Mouse (Mus musculus) liver, embryonic 14.5 days (tissue): ENCODE results near the gene Nacad. TPM values are rescaled to one million over a fixed set of nuclear protein-coding genes. Genes with fewer than 3 reads are reported as not detected.

Source experiments
- ATAC-seq: fragments of 200-750 bp; cut with Nextera tagmentation; 2 replicates; pipeline ENCODE4 v1.8.0; 2017; ENCODE audit warnings: moderate number of reproducible peaks, mild to moderate bottlenecking, moderate library complexity; ENCODE audit not compliant: insufficient read depth
- DNase-seq, 3 experiments: peaks; one replicate each; pipeline ENCODE4 v3.0.0-alpha.2; 2012 to 2013; ENCODE audit warnings: low read depth in 3 of 3, low spot score in 3 of 3
- H3K27ac ChIP-seq: fragments of 300-500 bp; sonication (generic); 2 replicates; pipeline ENCODE4 v1.5.1; 2014; ENCODE audit warnings: moderate library complexity, mild to moderate bottlenecking, control low read depth, inconsistent platforms
- H3K27me3 ChIP-seq: fragments of 300-500 bp; sonication (generic); 2 replicates; pipeline ENCODE4 v1.6.1; 2014; ENCODE audit warnings: mild to moderate bottlenecking, low read length, moderate library complexity; ENCODE audit not compliant: control insufficient read depth, insufficient read depth
- H3K36me3 ChIP-seq: fragments of 300-500 bp; sonication (generic); replicated peaks from 2 replicates; pipeline ENCODE4 v1.6.1; 2014; ENCODE audit warnings: low read depth; ENCODE audit not compliant: control insufficient read depth, insufficient read depth
- H3K4me1 ChIP-seq, 2 experiments: fragments of 200-500 bp in 1 of 2; fragments of 300-500 bp in 1 of 2; sonication (generic) in 1 of 2; replicated peaks; 2 replicates each; pipeline ENCODE4 v1.6.1; 2012 to 2014; ENCODE audit warnings: antibody characterized with exemption in 1 of 2, inconsistent platforms in 1 of 2, low read length in 1 of 2; ENCODE audit not compliant: control insufficient read depth in 2 of 2, insufficient read depth in 2 of 2
- H3K4me2 ChIP-seq: fragments of 300-500 bp; sonication (generic); 2 replicates; pipeline ENCODE4 v1.6.1; 2014; ENCODE audit warnings: low read depth, mild to moderate bottlenecking, control low read depth, moderate library complexity
- H3K4me3 ChIP-seq, 2 experiments: fragments of 200-500 bp in 1 of 2; fragments of 300-500 bp in 1 of 2; sonication (generic) in 1 of 2; 2 replicates each; pipeline ENCODE4 v1.5.1; 2012 to 2014; ENCODE audit warnings: low read depth in 2 of 2, low read length in 2 of 2, mild to moderate bottlenecking in 2 of 2, control low read depth in 1 of 2, inconsistent platforms in 1 of 2, moderate library complexity in 1 of 2; ENCODE audit not compliant: insufficient read depth in 1 of 2
- H3K9ac ChIP-seq: fragments of 300-500 bp; sonication (generic); replicated peaks from 2 replicates; pipeline ENCODE4 v1.6.1; 2014; ENCODE audit warnings: mild to moderate bottlenecking, control low read depth, moderate library complexity
- H3K9me3 ChIP-seq: fragments of 300-500 bp; sonication (generic); 2 replicates; pipeline ENCODE4 v1.6.1; 2016; ENCODE audit warnings: low read length, mixed read lengths; ENCODE audit not compliant: control insufficient read depth
- CTCF ChIP-seq: IDR thresholded peaks from 2 replicates; pipeline ENCODE4 v1.5.1; 2016; ENCODE audit warnings: antibody characterized with exemption, low read depth, control low read depth
- EP300 ChIP-seq: IDR thresholded peaks from 2 replicates; pipeline ENCODE4 v1.6.1; 2016; ENCODE audit warnings: antibody characterized with exemption, low read depth
- WGBS: fragments of 180-500 bp; shearing (Covaris S2); extraction: QIAGEN DNeasy Blood & Tissue Kit; methylation state at CpG from one replicate; pipeline ENCODE4 v1.1.7; 2014; ENCODE audit not compliant: insufficient replicate concordance; 5-methylcytosine and 5-hydroxymethylcytosine counted together
- polyA plus RNA-seq, 2 experiments: library from polyadenylated mRNA; depleted of rRNA in 1 of 2; stranded (reverse) in 1 of 2; unstranded in 1 of 2; fragments of >200 nt; fragmentation: Nextera tagmentation in 1 of 2; extraction: Ambion mirVana in 1 of 2; gene quantifications; 2 replicates each; pipeline versions ENCODE4 v1.2.1 to v1.2.3; 2012 to 2014

Gene Nacad
- polyA plus RNA-seq, 2 experiments = 4.0 to 6.2 TPM

DNA sequence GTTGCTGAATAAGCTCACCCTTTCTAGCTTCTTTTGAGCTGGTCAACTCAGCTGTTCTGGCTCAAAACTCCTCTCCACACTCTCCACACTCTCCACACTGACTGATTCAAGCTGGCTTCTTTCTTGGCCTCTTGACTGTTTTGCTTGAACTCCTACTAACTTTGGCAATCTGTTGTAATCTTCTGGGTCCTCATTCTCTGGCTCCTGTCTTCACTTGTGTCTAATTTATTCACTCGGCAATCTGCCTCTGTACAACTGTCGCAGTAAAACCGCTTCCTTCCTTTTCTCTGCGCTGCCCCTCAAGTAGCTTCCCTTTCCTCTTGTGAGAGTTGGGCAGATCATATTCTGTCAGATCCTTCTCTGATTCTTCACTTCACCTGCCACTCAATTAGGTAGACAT is 21.9 kb upstream of the Nacad start:
- WGBS = 41% methylated on average over 4 of the region's 4 CpGs
- H3K27ac ChIP-seq = peak overlapping the region; percentile 30; the same call in 1 of the 2 replicates
- no peak for TF ChIP-seq EP300
- no peaks in the 10 kb centered on the region for H3K27me3 ChIP-seq
- DNase-seq (peak in 1 of 3 experiments; percentile 33), ATAC-seq (no peak)
- H3K4me1 ChIP-seq = peaks cover 20 to 23% of the 10 kb centered on the region in 2 experiments
- no peak overlapping the region for H3K4me2 ChIP-seq
- H3K36me3 ChIP-seq = peaks cover 13% of the 10 kb centered on the region
- no peak overlapping the region for H3K9ac ChIP-seq
- no peak overlapping the region for H3K4me3 ChIP-seq
- no peaks in the 10 kb centered on the region for H3K9me3 ChIP-seq

DNA sequence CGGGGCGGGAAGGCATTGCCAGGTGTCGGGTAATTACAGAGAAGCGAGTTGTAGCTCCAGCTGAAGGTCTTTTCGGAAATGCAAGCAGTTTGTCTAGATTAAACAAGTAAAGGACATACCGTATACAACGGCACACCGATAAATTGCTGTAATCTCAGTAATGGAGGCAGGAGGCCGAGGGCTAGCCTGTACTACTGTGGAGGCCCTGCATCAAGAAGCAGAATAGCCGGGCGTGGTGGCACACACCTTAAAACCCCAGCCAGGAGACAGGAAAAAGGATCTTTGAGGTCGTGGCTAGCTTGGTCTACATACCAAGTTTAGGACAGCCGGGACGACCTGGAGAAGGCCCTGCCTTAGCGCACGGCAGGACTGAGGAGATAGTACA is 20.5 kb upstream of the Nacad start:
- Histone ChIP-seq H3K36me3 (peaks cover 26% of the 10 kb centered on the region), H3K27me3 (no peaks in the 10 kb centered on the region), H3K4me3 (peak overlapping the region; percentile 90 to 92), H3K4me1 (peaks cover 20 to 23% of the 10 kb centered on the region in 2 experiments), H3K27ac (peak overlapping the region; percentile 81), H3K4me2 (peak overlapping the region; percentile 93), H3K9ac (peak overlapping the region; percentile 80), H3K9me3 (no peaks in the 10 kb centered on the region)
- no peak for DNase-seq
- ATAC-seq = peak; percentile 24; the same call in 1 of the 2 replicates
- no peak for TF ChIP-seq EP300
- TF ChIP-seq CTCF = no peak
- 9% methylated on average over 16 of the region's 16 CpGs for WGBS

DNA sequence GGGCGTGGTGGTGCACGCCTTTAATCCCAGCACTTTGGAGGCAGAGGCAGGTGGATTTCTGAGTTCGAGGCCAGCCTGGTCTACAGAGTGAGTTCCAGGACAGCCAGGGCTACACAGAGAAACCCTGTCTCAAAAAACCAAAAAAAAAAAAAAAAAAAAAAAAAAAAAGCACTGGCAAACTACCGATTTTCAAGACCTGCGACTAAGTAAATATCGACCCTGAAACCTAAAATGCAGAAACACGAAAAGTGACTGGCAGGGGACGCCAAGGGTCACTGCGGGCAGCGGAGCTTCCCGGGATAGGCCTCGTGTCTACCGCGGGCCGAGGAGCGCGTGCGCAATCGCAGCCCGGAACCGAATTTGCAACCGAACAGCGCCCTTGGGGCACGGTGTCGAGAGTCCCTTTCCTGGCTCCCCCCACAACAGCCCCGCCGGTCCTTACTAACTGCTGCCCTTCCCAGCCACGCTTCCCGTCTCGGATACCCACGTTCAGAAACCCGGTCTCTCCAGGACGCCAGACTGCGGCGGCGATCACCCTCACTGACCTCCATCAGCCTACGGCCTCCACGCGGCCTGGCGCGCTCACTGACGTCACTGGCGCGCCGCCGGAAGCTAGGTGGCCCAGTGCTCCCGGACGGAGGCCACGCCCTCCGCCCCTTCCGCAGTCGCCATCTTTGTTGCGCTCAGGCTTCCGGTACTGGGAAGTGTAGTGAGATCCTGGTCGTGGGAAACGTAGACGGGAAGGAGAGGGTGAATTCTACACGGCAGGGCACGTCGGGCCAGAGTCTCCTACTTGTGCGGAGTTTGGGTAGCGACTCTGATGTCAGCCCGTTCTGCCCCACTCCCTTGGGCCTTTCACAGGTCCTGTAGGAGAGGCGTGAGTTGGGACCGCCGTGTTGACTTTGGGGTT is 19.9 kb upstream of the Nacad start, which contains the start of gene Tbrg4:
TSS of gene Tbrg4 (minus strand) at position 590 of the 910 bp plus-strand sequence.
- Histone ChIP-seq H3K4me2 (peak within 1 kb of the TSS; percentile 93), H3K9ac (peak within 1 kb of the TSS; percentile 80), H3K27me3 (no peaks in the 10 kb centered on the region), H3K4me1 (peaks cover 20 to 23% of the 10 kb centered on the region in 2 experiments), H3K4me3 (peak within 1 kb of the TSS; percentile 90 to 92), H3K9me3 (no peaks in the 10 kb centered on the region), H3K36me3 (peaks cover 33% of the 10 kb centered on the region), H3K27ac (peak within 1 kb of the TSS; percentile 81)
- peak; percentile 22 for TF ChIP-seq CTCF
- TF ChIP-seq EP300 = peak; percentile 29; the same call in 1 of the 2 replicates
- DNase-seq (peak; percentile 87 to 89 (median 88)), ATAC-seq (peak; percentile 91)
- under 1% methylated on average over 66 of the region's 66 CpGs for WGBS

DNA sequence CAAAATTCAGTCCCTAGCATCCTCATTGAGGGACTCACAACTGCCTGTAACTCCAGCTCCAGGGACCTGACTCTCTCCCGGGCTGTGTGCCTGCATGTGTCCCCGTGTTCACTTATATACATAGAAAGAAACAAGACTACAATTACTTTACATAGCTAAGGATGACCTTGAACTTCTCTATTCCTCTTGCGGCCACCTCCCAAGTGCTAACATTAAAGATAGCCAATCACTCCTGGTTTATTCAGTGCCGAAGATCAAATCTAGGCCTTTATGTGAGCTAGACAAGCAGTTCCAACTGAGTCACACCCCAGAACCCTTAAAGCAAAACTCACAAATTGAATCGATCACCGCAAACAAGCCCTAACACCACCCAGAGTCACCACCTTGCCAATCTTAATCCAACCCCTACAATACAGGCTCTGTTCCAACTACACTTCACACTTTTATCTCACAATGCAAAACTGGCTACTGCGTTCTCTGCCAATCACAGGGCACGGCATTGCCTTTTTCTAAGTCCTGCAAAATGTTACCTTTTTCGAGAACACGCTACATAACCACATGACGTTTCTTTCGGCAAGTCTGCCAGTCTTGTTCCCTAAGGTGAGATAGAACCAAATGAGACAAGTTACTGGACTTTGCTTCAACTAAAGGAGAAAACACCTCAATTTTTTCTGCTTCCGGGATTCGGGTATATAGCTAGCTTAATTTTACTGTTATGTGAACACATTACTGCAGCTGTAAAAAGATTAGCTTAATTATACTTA is 18.9 kb upstream of the Nacad start:
- Histone ChIP-seq H3K9ac (peak overlapping the region; percentile 78), H3K4me3 (peak overlapping the region; percentile 90 to 92), H3K27me3 (no peaks in the 10 kb centered on the region), H3K4me1 (peaks cover 20 to 23% of the 10 kb centered on the region in 2 experiments), H3K27ac (no peak overlapping the region; the same call in 1 of the 2 replicates), H3K9me3 (no peaks in the 10 kb centered on the region), H3K36me3 (peaks cover 42% of the 10 kb centered on the region), H3K4me2 (peak overlapping the region; percentile 93)
- TF ChIP-seq EP300 (no peak), CTCF (no peak)
- WGBS = 26% methylated on average over 14 of the region's 14 CpGs
- ATAC-seq = no peak
- DNase-seq = no peak
